Mouse (Mus musculus) liver, embryonic 16.5 days (tissue): Measurements from ENCODE around the gene Galns. TPM values are rescaled to one million over a fixed set of nuclear protein-coding genes. Genes with fewer than 3 reads are reported as not detected.

ENCODE experiments used
- ATAC-seq: fragments of 200-750 bp; cut with Nextera tagmentation; 2 replicates; pipeline ENCODE4 v1.8.0; 2017; ENCODE audit warnings: low read depth, mild to moderate bottlenecking, moderate number of reproducible peaks, moderate library complexity
- H3K27ac ChIP-seq: fragments of 300-500 bp; sonication (generic); 2 replicates; pipeline ENCODE4 v1.5.1; 2014; ENCODE audit warnings: mild to moderate bottlenecking, low read length
- H3K27me3 ChIP-seq: fragments of 300-500 bp; sonication (generic); 2 replicates; pipeline ENCODE4 v1.6.1; 2014; ENCODE audit warnings: low read depth, low read length, mixed read lengths; ENCODE audit not compliant: control insufficient read depth, insufficient read depth
- H3K36me3 ChIP-seq: fragments of 300-500 bp; sonication (generic); 2 replicates; pipeline ENCODE4 v1.6.1; 2014; ENCODE audit warnings: mild to moderate bottlenecking; ENCODE audit not compliant: control insufficient read depth, insufficient read depth
- H3K4me1 ChIP-seq: fragments of 300-500 bp; sonication (generic); 2 replicates; pipeline ENCODE4 v1.6.1; 2014; ENCODE audit warnings: low read depth, low read length, mixed read lengths; ENCODE audit not compliant: control insufficient read depth
- H3K4me2 ChIP-seq: fragments of 300-500 bp; sonication (generic); 2 replicates; pipeline ENCODE4 v1.6.1; 2014; ENCODE audit warnings: low read depth, low read length, mixed read lengths
- H3K4me3 ChIP-seq: fragments of 300-500 bp; sonication (generic); 2 replicates; pipeline ENCODE4 v1.5.1; 2014; ENCODE audit warnings: low read depth, mild to moderate bottlenecking, low read length
- H3K9ac ChIP-seq: fragments of 300-500 bp; sonication (generic); 2 replicates; pipeline ENCODE4 v1.6.1; 2014; ENCODE audit warnings: low read depth, low read length
- H3K9me3 ChIP-seq: fragments of 300-500 bp; sonication (generic); replicated peaks from 2 replicates; pipeline ENCODE4 v1.6.1; 2016; ENCODE audit warnings: low read length; ENCODE audit not compliant: control insufficient read depth
- WGBS: fragments of 180-500 bp; shearing (Covaris S2); extraction: QIAGEN DNeasy Blood & Tissue Kit; methylation state at CpG from one replicate; pipeline ENCODE4 v1.1.7; 2014; ENCODE audit not compliant: insufficient replicate concordance; 5-methylcytosine and 5-hydroxymethylcytosine counted together
- polyA plus RNA-seq: library from polyadenylated mRNA; unstranded; fragments of >200 nt; fragmentation: Nextera tagmentation; extraction: Ambion mirVana; gene quantifications from 2 replicates; pipeline ENCODE4 v1.2.1, GENCODE M21; 2015

Galns gene
- polyA plus RNA-seq, 1 experiment from 2014 or later, result 8.6 TPM

- H3K4me3 ChIP-seq, result peak overlapping the region; percentile 72
- H3K9me3 ChIP-seq, result no peaks in the 10 kb centered on the region
- no peaks in the 10 kb centered on the region for H3K36me3 ChIP-seq
- no peak overlapping the region for H3K9ac ChIP-seq
- ATAC-seq, result no peak
- no peaks in the 10 kb centered on the region for H3K27me3 ChIP-seq
- H3K4me2 ChIP-seq, result peak overlapping the region; percentile 99; the same call in 1 of the 2 replicates
- 59% methylated on average over 4 of the region's 4 CpGs for WGBS
- no peak overlapping the region for H3K27ac ChIP-seq
- peaks cover 19% of the 10 kb centered on the region for H3K4me1 ChIP-seq
Observed at GRCm38 (mm10) chr8:122610209-122610608, 1.1 kb downstream of the Galns start.

GRCm38 (mm10) chr8:122606810-122607209 is 4.5 kb downstream of the Galns start:
- Histone ChIP-seq H3K27ac (no peak overlapping the region), H3K4me1 (peaks cover 7% of the 10 kb centered on the region), H3K36me3 (no peaks in the 10 kb centered on the region), H3K9ac (no peak overlapping the region), H3K27me3 (no peaks in the 10 kb centered on the region), H3K9me3 (no peaks in the 10 kb centered on the region), H3K4me3 (no peak overlapping the region), H3K4me2 (no peak overlapping the region)
- 78% methylated on average over 11 of the region's 12 CpGs for WGBS
- ATAC-seq, result no peak

GRCm38 (mm10) chr8:122605367-122605766 is 5.9 kb downstream of the Galns start:
- H3K27me3 ChIP-seq, result no peaks in the 10 kb centered on the region
- H3K36me3 ChIP-seq, result no peaks in the 10 kb centered on the region
- no peak overlapping the region for H3K27ac ChIP-seq
- H3K9ac ChIP-seq, result no peak overlapping the region
- ATAC-seq, result no peak
- WGBS, result 56% methylated on average over 4 of the region's 4 CpGs
- no peaks in the 10 kb centered on the region for H3K9me3 ChIP-seq
- H3K4me1 ChIP-seq, result no peaks in the 10 kb centered on the region; the same call in 1 of the 2 replicates
- H3K4me2 ChIP-seq, result no peak overlapping the region
- H3K4me3 ChIP-seq, result no peak overlapping the region

GRCm38 (mm10) chr8:122604640-122605039 is 6.6 kb downstream of the Galns start:
- H3K27me3 ChIP-seq, result no peaks in the 10 kb centered on the region
- no peak for ATAC-seq
- no peaks in the 10 kb centered on the region for H3K9me3 ChIP-seq
- no peaks in the 10 kb centered on the region for H3K4me1 ChIP-seq
- H3K36me3 ChIP-seq, result no peaks in the 10 kb centered on the region
- H3K9ac ChIP-seq, result no peak overlapping the region
- 0 out of 2 replicates have a peak overlapping the region, but pooled peaks have one; percentile 17 for H3K27ac ChIP-seq
- no peak overlapping the region for H3K4me3 ChIP-seq
- WGBS, result 35% methylated on average over 1 of the region's 1 CpGs
- H3K4me2 ChIP-seq, result no peak overlapping the region

- no peaks in the 10 kb centered on the region for H3K4me1 ChIP-seq
- H3K9me3 ChIP-seq, result no peaks in the 10 kb centered on the region
- no peaks in the 10 kb centered on the region for H3K27me3 ChIP-seq
- H3K27ac ChIP-seq, result no peak overlapping the region
- no peak for ATAC-seq
- no peak overlapping the region for H3K4me2 ChIP-seq
- no peaks in the 10 kb centered on the region for H3K36me3 ChIP-seq
- no peak overlapping the region for H3K9ac ChIP-seq
- 82% methylated on average over 9 of the region's 9 CpGs for WGBS
- H3K4me3 ChIP-seq, result no peak overlapping the region
Observed at GRCm38 (mm10) chr8:122600666-122601065, 10.6 kb downstream of the Galns start.

DNA sequence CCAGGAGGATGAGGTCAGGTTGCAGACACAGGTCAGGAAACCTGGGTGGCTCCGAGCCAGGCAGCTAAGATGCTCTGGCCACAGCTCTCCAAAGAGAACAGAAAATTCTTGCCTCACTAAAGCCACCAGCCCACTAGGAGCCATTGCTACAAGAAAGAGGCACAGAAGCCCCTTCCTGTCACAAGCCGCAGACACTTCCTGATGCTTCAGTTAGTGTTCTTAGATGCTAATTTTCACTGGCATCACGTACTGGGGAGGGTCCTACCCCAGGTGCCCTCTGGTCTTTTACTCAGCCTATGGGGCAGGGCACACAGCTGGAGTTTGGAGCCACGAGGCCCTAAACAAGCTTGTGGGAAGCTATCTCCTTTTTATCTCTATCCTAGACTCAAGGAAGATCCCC is 15.2 kb downstream of the Galns start:
- H3K9ac ChIP-seq, result no peak overlapping the region
- H3K27me3 ChIP-seq, result no peaks in the 10 kb centered on the region
- ATAC-seq, result no peak
- H3K27ac ChIP-seq, result no peak overlapping the region
- H3K4me3 ChIP-seq, result no peak overlapping the region
- no peak overlapping the region for H3K4me2 ChIP-seq
- no peaks in the 10 kb centered on the region for H3K4me1 ChIP-seq
- H3K36me3 ChIP-seq, result no peaks in the 10 kb centered on the region
- 41% methylated on average over 4 of the region's 4 CpGs for WGBS
- H3K9me3 ChIP-seq, result no peaks in the 10 kb centered on the region

DNA sequence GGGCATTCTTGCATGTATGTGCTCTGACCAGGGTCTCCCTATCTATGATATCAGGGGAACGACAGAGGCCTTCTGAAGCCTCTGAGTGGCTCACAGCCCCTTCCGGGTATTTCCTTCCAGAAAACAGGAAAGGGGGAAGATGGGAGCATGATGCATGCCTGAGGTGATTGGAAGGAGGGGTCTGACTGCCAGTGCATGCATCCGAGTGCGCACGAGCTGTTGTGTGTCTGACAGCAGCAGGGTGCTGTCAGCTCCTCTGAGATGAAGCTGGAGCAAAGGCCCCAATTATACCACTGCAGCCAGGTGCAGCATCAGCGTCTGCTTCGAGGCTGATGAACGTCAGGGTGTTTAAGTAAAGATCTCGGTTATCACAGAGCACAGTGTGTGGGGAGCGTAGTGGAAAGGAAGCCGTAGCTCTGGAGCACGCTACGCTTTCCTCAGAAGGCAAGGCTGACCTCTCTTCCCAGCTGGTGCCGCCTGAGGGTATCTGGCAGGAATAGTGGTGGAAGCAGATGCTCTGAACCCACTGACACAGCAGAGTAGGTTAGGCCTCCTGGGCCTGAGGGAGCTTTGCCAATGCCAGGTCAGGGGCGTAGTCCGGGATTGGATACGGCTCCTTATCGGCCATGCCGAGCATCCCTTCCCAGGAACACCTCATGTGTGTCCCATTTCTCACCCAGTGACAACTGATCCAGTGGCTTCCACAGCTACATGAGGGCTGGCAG is 17.3 kb downstream of the Galns start:
- Histone ChIP-seq H3K36me3 (no peaks in the 10 kb centered on the region), H3K9me3 (no peaks in the 10 kb centered on the region), H3K4me2 (no peak overlapping the region), H3K27ac (peak overlapping the region; percentile 42), H3K4me1 (no peaks in the 10 kb centered on the region), H3K4me3 (no peak overlapping the region), H3K27me3 (no peaks in the 10 kb centered on the region), H3K9ac (no peak overlapping the region)
- no peak for ATAC-seq
- 69% methylated on average over 19 of the region's 19 CpGs for WGBS

GRCm38 (mm10) chr8:122593240-122593639 is 18.0 kb downstream of the Galns start:
- Histone ChIP-seq H3K9ac (no peak overlapping the region), H3K9me3 (no peaks in the 10 kb centered on the region), H3K4me3 (no peak overlapping the region), H3K27ac (peak overlapping the region; percentile 42), H3K36me3 (no peaks in the 10 kb centered on the region), H3K4me1 (no peaks in the 10 kb centered on the region), H3K27me3 (no peaks in the 10 kb centered on the region), H3K4me2 (no peak overlapping the region)
- peak; percentile 16; the same call in 1 of the 2 replicates for ATAC-seq
- WGBS, result 46% methylated on average over 12 of the region's 12 CpGs

DNA sequence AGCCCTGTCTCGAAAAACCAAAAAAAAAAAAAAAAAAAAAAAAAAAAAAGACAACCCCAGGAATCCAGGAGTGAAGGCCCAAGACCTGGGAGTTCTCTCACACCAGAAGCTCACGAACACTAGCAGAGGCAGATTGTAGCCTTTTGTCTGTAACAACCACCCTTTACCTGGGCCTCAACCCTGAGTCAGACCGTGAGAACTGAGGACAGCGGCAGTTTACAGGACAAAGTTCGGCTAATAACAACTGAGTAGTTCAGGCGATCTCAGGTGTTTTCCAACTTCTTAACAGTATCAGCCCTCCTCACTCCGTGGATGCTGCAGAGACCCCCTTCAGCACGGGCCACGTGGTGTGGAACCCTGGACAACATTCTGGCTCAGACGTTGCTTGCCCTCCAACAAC is 24.5 kb downstream of the Galns start:
- H3K27me3 ChIP-seq, result no peaks in the 10 kb centered on the region
- no peak overlapping the region for H3K4me2 ChIP-seq
- no peak overlapping the region for H3K9ac ChIP-seq
- H3K9me3 ChIP-seq, result no peaks in the 10 kb centered on the region
- ATAC-seq, result no peak
- no peak overlapping the region for H3K4me3 ChIP-seq
- H3K4me1 ChIP-seq, result peaks cover 5% of the 10 kb centered on the region
- no peaks in the 10 kb centered on the region for H3K36me3 ChIP-seq
- no peak overlapping the region for H3K27ac ChIP-seq
- 70% methylated on average over 9 of the region's 10 CpGs for WGBS
